Mouse (Mus musculus) neural tube, embryonic 11.5 days (tissue): ENCODE measurements around the gene Mag. TPM values are rescaled to one million over a fixed set of nuclear protein-coding genes. Genes with fewer than 3 reads are reported as not detected.

Experiments used
- polyA plus RNA-seq: library from polyadenylated mRNA; unstranded; fragments of >200 nt; fragmentation: Nextera tagmentation; extraction: Ambion mirVana; gene quantifications from 2 replicates; pipeline ENCODE4 v1.2.1, GENCODE M21; 2014

The Mag gene
- polyA plus RNA-seq, 1 experiment from 2014 or later = 0.41 TPM

Other genes with a start within 250 kb of the Mag start
- 49.4 and 57.7 TPM in 2 replicates for gene Haus5, start 249.9 kb downstream of the Mag start, polyA plus RNA-seq
- not detected in 2 replicates for gene Pmis2, start 243.3 kb downstream of the Mag start, polyA plus RNA-seq
- gene 2200002J24Rik, start 215.9 kb downstream of the Mag start, polyA plus RNA-seq = 0.58 TPM in 1 of 2 replicates, not detected in the other
- gene Atp4a, start 202.7 kb downstream of the Mag start, polyA plus RNA-seq = 0.81 and 0.84 TPM in 2 replicates
- 167 and 172 TPM in 2 replicates for gene Tmem147, start 185.3 kb downstream of the Mag start, polyA plus RNA-seq
- gene Gapdhs, start 171.2 kb downstream of the Mag start, polyA plus RNA-seq = 0.27 and 0.88 TPM in 2 replicates
- 0.09 and 0.74 TPM in 2 replicates for gene Sbsn, start 163.4 kb downstream of the Mag start, polyA plus RNA-seq
- gene Dmkn, start 151.1 kb downstream of the Mag start, polyA plus RNA-seq = not detected in 2 replicates
- not detected in 2 replicates for gene Krtdap, start 127.0 kb downstream of the Mag start, polyA plus RNA-seq
- gene Ffar2, start 91.1 kb downstream of the Mag start, polyA plus RNA-seq = not detected in 2 replicates
- not detected in 2 replicates for gene Ffar3, start 58.7 kb downstream of the Mag start, polyA plus RNA-seq
- gene Ffar1, start 53.3 kb downstream of the Mag start, polyA plus RNA-seq = 0.05 TPM in 1 of 2 replicates, not detected in the other
- 0.05 TPM in 1 of 2 replicates, not detected in the other for gene Cd22, start 34.5 kb downstream of the Mag start, polyA plus RNA-seq
- gene Hamp2, start 9.8 kb upstream of the Mag start, polyA plus RNA-seq = not detected in 2 replicates
- gene Hamp, start 29.2 kb upstream of the Mag start, polyA plus RNA-seq = not detected in 2 replicates
- 27.9 and 28.1 TPM in 2 replicates for gene Usf2, start 41.9 kb upstream of the Mag start, polyA plus RNA-seq
- 14.1 and 16.6 TPM in 2 replicates for gene Lsr, start 58.6 kb upstream of the Mag start, polyA plus RNA-seq
- gene Fam187b, start 58.9 kb upstream of the Mag start, polyA plus RNA-seq = 0.32 and 0.93 TPM in 2 replicates
- gene Fxyd5, start 127.6 kb upstream of the Mag start, polyA plus RNA-seq = 16.2 and 17.3 TPM in 2 replicates
- gene Fxyd7, start 136.6 kb upstream of the Mag start, polyA plus RNA-seq = 30.5 and 36.5 TPM in 2 replicates
- gene Fxyd1, start 142.3 kb upstream of the Mag start, polyA plus RNA-seq = 17.0 and 21.8 TPM in 2 replicates
- 4.6 and 4.9 TPM in 2 replicates for gene Lgi4, start 144.5 kb upstream of the Mag start, polyA plus RNA-seq
- 6.0 and 7.7 TPM in 2 replicates for gene Fxyd3, start 161.8 kb upstream of the Mag start, polyA plus RNA-seq
- gene Hpn, start 200.4 kb upstream of the Mag start, polyA plus RNA-seq = 1.6 TPM in 2 replicates
- 0.65 and 0.94 TPM in 2 replicates for gene Scn1b, start 212.1 kb upstream of the Mag start, polyA plus RNA-seq
- gene Gramd1a, start 241.0 kb upstream of the Mag start, polyA plus RNA-seq = 144 and 159 TPM in 2 replicates